Mouse (Mus musculus) gastrocnemius, adult 2 months (tissue): ENCODE results near the gene R3hdml. TPM values are rescaled to one million over a fixed set of nuclear protein-coding genes. Genes with fewer than 3 reads are reported as not detected.
"Not testable (repeated sequence)": the region's sequence is repeated elsewhere in the genome, so short reads cannot be mapped to it uniquely, and the experiment has no call there.

Source experiments
- DNase-seq: peaks from one replicate; pipeline ENCODE4 v3.0.0; 2022
- H3K27ac ChIP-seq: fragments of 200-600 bp; 2 replicates; pipeline ENCODE4 v1.8.1; 2022; ENCODE audit warnings: mild to moderate bottlenecking
- H3K4me3 ChIP-seq: fragments of 200-600 bp; 2 replicates; pipeline ENCODE4 v1.8.1; 2022; ENCODE audit warnings: mild to moderate bottlenecking, moderate library complexity
- CTCF ChIP-seq: fragments of 200-600 bp; IDR thresholded peaks from 2 replicates; pipeline ENCODE4 v1.8.1; 2022; ENCODE audit warnings: antibody characterized with exemption, mild to moderate bottlenecking, moderate library complexity
- intact Hi-C: fragments of 180-260 bp; cut with DNase I; formaldehyde crosslinking; loops from one replicate; pipeline ENCODE4 v1.15.1; 2025
- long read RNA-seq, 2 experiments: library from polyadenylated mRNA; stranded (forward); transcript quantifications; one replicate each; pipeline ENCODE4 v2.0.0; 2021
- total RNA-seq, 2 experiments: library from RNA; stranded (reverse); gene quantifications; 2 replicates each; pipeline ENCODE4 v1.2.3; 2021

Gene R3hdml
- not detected for total RNA-seq
- long read RNA-seq, experiment 1 = 0 reads
- long read RNA-seq, experiment 2 = 0 reads

DNA sequence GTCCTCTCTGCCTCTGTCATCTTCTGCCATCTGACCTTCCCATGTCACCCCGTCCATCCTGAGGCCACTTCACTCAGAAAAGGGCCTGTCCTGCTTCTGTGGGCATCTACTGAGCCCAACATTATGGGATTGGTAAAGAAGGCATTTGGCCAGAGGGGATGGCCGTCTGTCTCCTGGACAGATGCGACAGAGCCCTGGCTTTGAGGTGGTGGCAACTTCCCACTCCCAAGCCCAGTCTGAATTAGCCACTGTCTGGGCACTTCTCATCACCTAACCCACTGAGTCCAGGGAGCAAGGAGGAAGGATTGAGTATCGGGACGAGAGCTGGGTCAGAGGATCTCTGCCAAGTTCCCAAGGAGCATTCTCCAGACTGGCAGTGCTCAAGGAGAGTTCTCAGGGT lies at the start of gene R3hdml:
Gene R3hdml (plus strand): TSS at position 301 of the 400 bp plus-strand sequence.
- intact Hi-C loops = no loop called here
- Histone ChIP-seq H3K4me3 (no peak within 1 kb of the TSS), H3K27ac (no peak within 1 kb of the TSS)
- DNase-seq = no peak
- no peak for TF ChIP-seq CTCF

DNA sequence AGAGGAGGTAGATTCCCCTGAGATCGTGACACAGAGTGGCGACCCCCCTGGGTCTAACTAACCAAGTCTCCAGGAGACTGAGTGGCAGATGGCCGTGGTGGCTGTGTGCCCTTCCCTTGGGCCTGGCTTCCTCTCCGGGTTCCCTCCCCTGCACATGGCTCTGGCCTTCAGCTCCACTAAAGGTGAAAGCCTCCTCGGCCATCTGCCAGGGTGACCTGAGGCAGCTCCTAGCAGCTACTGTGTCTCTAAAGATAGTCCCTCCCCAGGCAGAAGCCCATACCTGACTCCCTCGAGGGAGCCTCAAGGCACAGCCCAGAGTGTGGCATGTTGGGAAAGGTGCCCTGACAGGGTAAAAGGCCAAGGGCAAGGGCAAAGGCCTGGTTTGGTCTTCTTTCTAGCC lies 48.6 kb upstream of the R3hdml start:
- intact Hi-C loops = no loop called here
- Histone ChIP-seq H3K27ac (peak overlapping the region; percentile 70), H3K4me3 (no peak overlapping the region)
- TF ChIP-seq CTCF = no peak
- DNase-seq = peak; percentile 91

DNA sequence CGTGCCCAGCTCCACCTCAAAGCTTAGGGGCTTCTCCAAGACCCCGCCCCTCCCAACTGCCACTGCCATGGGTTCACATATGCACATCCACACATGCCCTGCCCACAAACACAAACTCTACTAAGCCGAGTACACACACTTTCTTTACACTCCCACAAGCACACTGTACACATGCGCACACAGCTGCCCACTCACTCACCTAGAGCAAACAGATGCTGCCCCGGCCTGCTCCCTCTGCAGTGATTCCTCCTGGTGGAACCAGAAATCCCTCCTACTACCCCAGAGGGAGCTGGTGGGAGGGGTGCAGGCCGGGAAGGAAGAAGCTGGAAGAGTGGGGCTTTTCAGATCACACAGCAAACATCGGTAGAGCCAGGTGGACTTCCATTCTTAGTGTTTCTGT lies 48.1 kb upstream of the R3hdml start:
- intact Hi-C loops = no loop called here
- H3K4me3 ChIP-seq = no peak overlapping the region

DNA sequence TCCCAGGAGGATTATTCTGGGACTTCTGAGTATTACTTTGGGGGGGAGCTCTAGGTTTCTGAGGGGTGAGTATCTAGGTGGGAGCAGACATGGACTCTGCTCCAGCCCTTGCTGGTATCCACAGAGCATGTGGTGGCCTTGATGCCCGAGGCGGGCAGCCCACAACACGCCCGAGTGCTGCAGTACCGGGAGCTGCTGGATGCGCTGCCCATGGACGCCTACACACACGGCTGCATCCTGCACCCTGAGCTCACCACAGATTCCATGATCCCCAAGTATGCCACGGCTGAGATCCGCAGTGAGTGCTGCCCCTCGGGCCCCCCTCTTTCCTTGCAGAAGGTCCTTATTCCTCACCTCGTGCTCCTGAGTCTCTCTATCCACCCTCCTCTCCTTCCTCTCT lies 44.7 kb upstream of the R3hdml start:
- intact Hi-C loops = no loop called here
- DNase-seq = no peak
- H3K4me3 ChIP-seq = no peak overlapping the region
- TF ChIP-seq CTCF = no peak
- H3K27ac ChIP-seq = no peak overlapping the region

More for the DNA sequence above, 48.1 kb upstream of the R3hdml start:
- H3K27ac ChIP-seq = peak overlapping the region; percentile 70
- no peak for DNase-seq
- TF ChIP-seq CTCF = no peak

DNA sequence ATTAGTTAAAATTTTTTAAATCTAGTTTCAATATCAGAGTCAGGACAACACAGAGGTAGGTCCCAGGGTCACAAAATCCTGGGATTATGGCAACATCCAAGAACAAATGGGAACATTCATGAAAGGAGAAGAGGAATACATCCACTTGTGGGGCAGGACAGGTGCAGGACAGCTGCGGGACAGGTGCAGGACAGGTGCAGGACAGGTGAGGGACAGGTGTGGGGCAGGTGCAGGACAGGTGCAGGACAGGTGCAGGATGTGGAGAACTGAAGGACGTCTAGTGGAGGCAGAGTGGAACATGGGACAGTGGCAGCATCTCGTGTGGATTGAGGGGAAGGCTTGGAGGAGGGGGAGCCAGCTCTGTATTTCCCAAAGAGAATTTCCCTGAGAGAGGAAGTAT lies 42.8 kb upstream of the R3hdml start:
- no peak for TF ChIP-seq CTCF
- H3K4me3 ChIP-seq = no peak overlapping the region
- intact Hi-C loops = no loop called here
- H3K27ac ChIP-seq = no peak overlapping the region
- no peak for DNase-seq

DNA sequence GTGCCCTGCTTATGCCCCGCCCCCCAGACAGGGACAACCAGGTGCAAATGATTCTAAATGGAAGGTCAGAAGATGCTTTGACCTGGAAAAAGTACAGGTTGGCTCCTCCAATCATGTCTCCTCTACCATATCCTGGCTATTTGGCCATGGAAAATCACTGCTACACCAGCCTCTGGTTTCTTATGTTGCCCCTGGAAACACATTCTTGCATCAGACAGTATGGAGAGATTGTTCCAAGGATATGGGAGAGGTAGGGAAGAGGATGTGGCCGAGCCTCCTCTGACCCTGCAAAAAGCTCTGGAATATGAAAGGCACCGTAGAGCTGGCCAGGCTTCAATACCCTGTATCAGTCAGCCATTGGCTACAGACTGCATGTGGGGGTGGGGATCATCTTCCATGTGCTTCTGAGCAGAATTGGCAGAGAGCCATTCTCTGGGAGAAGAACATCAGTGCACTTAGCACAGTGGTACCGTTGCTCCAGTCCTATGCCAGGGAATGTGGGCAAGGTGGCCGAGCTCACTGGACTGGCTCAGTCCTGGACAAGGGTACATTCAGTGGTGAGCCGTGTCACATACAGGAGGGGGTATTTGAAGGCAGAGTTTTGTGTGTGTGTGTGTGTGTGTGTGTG lies 41.3 kb upstream of the R3hdml start:
- intact Hi-C loops = loop anchor here (10.0 kb wide), 1 partner anchor 144 kb away; no protein-coding TSS in a partner anchor
- no peak overlapping the region for H3K4me3 ChIP-seq
- DNase-seq = no peak
- no peak for TF ChIP-seq CTCF
- H3K27ac ChIP-seq = no peak overlapping the region

DNA sequence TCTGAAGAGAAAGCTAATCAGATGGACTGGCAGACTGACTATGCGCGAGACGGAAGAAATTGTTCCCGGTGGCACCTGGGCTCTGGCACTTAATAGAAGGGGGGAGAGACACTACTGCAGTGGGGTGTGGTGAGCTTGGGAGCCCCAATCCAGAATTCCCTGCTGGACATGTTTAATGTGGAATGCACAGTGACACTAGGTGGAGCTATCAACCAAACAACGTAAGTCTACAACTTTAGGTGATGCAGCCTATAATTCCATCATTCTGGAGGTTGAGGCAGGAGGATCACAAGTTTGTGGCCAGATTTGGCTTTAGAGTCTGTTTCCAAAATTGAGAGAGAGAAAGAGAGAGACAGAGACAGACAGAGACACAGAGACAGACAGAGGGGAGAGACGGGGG lies 39.4 kb upstream of the R3hdml start:
- TF ChIP-seq CTCF = peak; percentile 60
- H3K27ac ChIP-seq = no peak overlapping the region
- no peak overlapping the region for H3K4me3 ChIP-seq
- no peak for DNase-seq
- intact Hi-C loops = loop anchor here (2.0 to 10.0 kb wide), 2 partner anchors 20 to 142 kb away; partner anchors contain the start of gene Fitm2

DNA sequence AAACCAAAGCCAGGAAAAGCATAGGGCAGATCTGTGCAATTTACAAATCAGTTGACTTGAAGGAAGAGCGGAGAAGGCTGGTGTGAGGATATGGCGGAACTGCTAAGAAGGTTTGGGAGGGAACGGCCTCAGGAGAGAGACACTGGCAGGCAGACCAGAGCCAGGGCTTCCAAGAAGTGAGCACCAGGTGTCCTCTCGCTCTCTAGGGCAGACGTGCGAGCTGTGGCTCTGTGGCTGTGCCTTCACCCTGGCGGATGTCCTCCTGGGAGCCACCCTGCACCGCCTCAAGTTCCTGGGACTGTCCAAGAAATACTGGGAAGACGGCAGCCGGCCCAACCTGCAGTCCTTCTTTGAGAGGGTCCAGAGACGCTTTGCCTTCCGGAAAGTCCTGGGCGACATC lies 38.7 kb upstream of the R3hdml start:
- intact Hi-C loops = loop anchor here (2.0 to 10.0 kb wide), 2 partner anchors 19 to 141 kb away; partner anchors contain the start of gene Fitm2
- H3K4me3 ChIP-seq = no peak overlapping the region
- TF ChIP-seq CTCF = no peak
- no peak overlapping the region for H3K27ac ChIP-seq
- peak; percentile 56 for DNase-seq

DNA sequence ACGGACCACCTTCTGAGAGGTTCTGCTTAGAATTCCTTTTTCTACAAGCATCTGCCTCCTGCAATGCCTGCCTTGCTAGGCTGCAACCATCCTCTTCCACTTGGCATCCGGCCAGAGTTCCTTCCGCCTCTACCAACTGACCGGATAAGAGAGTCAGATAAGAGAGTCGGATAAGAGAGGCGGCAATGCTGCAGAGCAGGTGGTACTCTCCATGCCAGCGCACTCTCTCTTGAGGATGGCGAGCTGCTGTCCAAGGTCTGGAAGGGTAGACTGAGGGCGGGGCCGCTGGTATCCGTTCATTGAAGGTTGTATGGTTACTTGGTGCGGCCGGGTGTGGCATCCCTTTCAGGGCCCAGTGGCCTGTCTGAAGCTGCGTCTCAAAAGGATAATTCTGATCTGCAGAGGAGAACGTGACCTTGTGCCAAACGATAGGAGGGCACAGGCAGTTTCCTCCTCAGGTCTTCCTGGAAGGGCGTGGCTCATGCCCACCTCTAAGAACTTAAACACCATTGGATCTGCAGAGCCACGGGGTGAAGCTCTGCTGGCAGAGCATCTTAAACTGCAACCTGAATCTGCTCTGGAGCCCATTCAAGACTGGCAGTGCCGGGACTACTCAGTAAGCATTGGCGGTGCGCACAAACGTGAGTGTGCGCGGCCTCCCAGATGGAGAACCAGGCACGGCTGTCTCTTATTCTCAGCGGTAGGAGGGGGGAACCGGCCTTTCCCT lies 33.4 kb upstream of the R3hdml start:
- TF ChIP-seq CTCF = no peak
- intact Hi-C loops = loop anchor here (5.0 to 10.0 kb wide), 2 partner anchors 36 to 136 kb away; partner anchors contain the start of gene Oser1

DNA sequence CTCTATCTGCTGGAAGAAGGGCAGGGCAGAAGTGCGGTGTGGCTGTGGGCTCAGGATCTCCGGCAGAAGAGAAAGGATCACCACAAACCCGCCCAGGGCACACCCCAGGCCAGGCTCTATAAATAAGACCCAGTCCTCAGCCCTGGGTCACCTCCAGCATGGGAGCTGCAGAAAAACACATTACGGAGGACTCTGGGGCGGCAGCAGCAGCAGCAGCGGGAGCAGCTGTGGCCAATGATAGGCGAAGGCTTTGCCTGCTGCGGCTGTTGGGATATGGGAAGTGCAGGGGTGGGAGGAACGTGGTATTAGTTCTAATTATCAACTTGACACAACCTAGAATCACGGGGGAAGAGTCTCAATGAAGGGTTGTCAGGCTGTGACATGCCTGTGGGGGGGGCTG lies 32.7 kb upstream of the R3hdml start:
- peak; percentile 81 for DNase-seq
- peak overlapping the region; percentile 98 for H3K27ac ChIP-seq
- intact Hi-C loops = loop anchor here (5.0 to 10.0 kb wide), 2 partner anchors 37 to 135 kb away; partner anchors contain the start of gene Oser1
- TF ChIP-seq CTCF = no peak
- H3K4me3 ChIP-seq = peak overlapping the region; percentile 77

More for the DNA sequence above, 33.4 kb upstream of the R3hdml start:
- peak overlapping the region; percentile 98 for H3K27ac ChIP-seq
- peak; percentile 83 for DNase-seq
- peak overlapping the region; percentile 77 for H3K4me3 ChIP-seq

DNA sequence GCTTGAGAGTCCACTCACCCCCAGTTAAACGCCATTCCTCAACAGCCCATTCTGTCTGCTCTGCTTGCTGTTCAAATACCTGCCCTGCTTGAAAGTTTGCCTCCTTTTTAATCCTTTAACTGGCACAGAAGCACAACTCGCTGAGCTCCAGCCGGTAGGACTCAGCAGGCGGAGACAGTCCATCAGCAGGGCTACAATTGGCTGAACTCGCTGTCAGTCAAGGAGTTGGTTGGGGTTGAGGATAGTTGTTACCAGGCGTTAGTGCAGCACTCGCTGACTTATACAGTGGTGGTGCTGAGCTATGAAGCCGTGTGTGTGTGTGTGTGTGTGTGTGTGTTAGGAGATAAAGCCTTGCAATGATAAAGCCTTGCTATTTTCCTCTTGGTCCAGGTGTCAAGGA lies 31.5 kb upstream of the R3hdml start:
- Histone ChIP-seq H3K4me3 (peak overlapping the region; percentile 77), H3K27ac (peak overlapping the region; percentile 98)
- intact Hi-C loops = no loop called here
- no peak for TF ChIP-seq CTCF
- peak; percentile 52 for DNase-seq

DNA sequence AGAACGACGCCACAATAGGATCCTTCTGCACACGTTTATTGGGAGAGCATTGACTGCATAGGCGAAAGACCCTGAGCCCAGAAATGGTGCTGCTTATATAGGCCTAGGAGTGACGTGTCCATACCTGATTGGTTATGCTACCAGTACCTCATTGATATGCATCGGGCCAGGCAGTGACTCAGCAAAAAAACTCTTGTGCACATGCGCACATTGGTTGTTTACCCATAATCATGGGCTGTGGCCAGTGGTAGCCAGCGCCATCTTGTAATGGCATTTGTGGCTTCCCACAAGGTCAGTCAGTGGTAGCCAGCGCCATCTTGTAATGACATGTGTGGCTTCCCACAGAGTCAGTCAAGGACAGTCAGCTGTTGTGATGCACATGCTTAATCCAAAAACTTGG lies 30.8 kb upstream of the R3hdml start:
- peak overlapping the region; percentile 35; the same call in 1 of the 2 replicates for H3K27ac ChIP-seq
- intact Hi-C loops, H3K4me3 ChIP-seq, DNase-seq: not testable (repeated sequence)

DNA sequence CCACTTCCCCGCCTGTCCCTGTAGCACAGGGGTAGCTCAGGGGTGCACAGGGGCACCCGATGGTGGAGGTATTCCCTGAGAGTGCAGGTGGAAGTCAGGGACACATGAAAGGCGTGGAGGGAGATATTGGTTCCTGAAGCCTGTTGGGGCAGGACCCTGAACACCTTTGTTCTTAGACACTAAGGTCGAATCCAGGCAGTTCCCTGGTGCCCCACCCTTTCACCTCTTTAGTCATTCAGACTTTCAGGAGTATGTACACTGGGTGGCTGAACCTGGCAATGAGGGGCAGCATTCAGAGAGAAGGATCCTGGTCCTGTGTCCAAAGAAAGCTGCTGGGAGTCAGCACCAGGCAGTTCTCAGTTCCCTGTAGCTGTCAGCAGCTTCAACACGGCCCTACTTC lies 29.7 kb upstream of the R3hdml start:
- DNase-seq = no peak
- no peak for TF ChIP-seq CTCF
- intact Hi-C loops = no loop called here
- H3K4me3 ChIP-seq = no peak overlapping the region
- peak overlapping the region; percentile 92 for H3K27ac ChIP-seq
